Mouse (Mus musculus) effector memory CD4-positive, alpha-beta T cell, adult 5 months (primary cell): ENCODE data around the gene Prdm13. TPM values are rescaled to one million over a fixed set of nuclear protein-coding genes. Genes with fewer than 3 reads are reported as not detected.

Experiments used
- polyA plus RNA-seq: library from polyadenylated mRNA; unstranded; fragments of 100-300 nt; shearing (Covaris generic); gene quantifications from one replicate; pipeline ENCODE4 v1.2.1, GENCODE M21; 2017

Prdm13 gene
- polyA plus RNA-seq = not detected

DNA sequence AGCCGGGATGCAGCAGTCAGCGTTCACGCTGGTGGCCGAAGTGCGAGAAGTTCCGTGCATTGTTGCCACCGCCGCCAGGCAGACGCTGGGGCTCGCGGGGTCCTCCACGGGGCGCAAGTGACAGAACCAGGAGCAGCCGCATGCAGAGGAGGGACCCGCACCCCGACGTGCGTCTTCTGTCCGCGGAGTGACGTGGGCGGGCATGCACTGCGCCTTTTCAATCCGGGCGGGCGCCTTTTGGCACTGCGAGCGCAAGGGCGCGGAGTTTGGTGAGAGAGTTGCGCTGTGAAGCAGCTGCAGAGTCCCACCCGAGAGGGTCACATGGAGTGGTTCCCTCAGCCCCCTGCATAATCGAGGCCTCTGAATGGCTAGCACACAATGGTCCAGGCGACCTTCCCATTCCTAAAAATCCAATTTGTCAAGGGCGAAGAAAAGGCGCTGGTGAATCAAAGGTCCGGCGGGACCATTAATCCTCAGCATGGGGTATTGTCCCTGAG is at the start of gene Prdm13:
Prdm13 (minus strand) TSS at position 369 of the 497 bp plus-strand sequence.

DNA sequence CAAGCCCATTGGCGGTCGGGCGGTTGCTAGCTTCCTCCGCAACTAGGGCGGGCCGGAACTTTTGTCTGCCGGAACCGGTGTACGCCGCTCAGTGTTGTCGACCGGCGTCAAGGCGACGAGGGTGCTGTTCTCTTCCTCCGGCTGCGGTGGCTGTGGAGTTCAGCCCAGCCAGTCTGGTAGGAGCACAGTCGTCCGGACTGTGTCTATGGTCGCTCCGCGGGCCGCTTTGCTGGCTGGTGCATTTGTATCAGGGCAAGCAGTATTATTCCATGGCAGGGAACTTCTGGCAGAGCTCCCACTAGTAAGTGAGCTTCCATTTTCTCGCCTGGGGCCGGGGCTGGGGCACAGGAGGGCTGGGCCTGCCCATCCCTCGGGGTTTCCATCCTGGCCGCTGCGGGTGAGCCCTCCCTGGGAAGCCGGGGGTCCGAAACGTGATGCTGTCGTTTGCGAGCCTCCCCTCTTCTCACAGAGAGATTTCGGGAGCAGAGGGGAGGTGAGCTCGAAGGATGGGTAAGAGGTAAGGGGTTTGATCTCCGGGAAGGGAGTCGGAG is 41.9 kb upstream of the Prdm13 start, which contains the start of gene Ccnc:
Ccnc (plus strand) TSS at position 87 of the 551 bp plus-strand sequence.

Other genes starting within 250 kb of the Prdm13 start
- gene Ccnc, start 41.7 kb upstream of the Prdm13 start, polyA plus RNA-seq = 30.8 TPM
- 27.0 TPM for gene Usp45, start 81.2 kb upstream of the Prdm13 start, polyA plus RNA-seq
- 8.8 TPM for gene Tstd3, start 81.2 kb upstream of the Prdm13 start, polyA plus RNA-seq
- 146 TPM for gene Pnisr, start 161.6 kb upstream of the Prdm13 start, polyA plus RNA-seq
- gene Coq3, start 193.7 kb upstream of the Prdm13 start, polyA plus RNA-seq = 4.7 TPM
- not detected for gene Faxc, start 245.4 kb upstream of the Prdm13 start, polyA plus RNA-seq